Mouse (Mus musculus): ENCODE results near the gene Tmcc2. TPM values are rescaled to one million over a fixed set of nuclear protein-coding genes. Genes with fewer than 3 reads are reported as not detected.

The Tmcc2 gene
- polyA plus RNA-seq, 2 experiments: 9.1 to 18.0 TPM

GRCm38 (mm10) chr1:132366937-132367336 lies 24.1 kb downstream of the Tmcc2 start:
- ATAC-seq (ENCODE audit: low FRiP score, low read depth) (no peak), DNase-seq (ENCODE audit: low spot score) (no peak)
- H3K27ac ChIP-seq (replicated peaks; ENCODE audit: low read depth, low read length): no peak overlapping the region
- H3K9ac ChIP-seq (ENCODE audit: low read depth, low read length, severe bottlenecking): no peak overlapping the region
- TF ChIP-seq POLR2A (IDR thresholded peaks at IDR 0.05; ENCODE audit: borderline replicate concordance, extremely low read depth, insufficient read depth, insufficient read length): no peak
- H3K27me3 ChIP-seq (ENCODE audit: control insufficient read depth, insufficient read depth, low read length): no peaks in the 10 kb centered on the region
- H3K4me1 ChIP-seq (ENCODE audit: control insufficient read depth, insufficient read depth, low read length): 0 out of 2 replicates have a peak, but pooled peaks cover 4% of the 10 kb centered on the region
- no peak overlapping the region for H3K4me3 ChIP-seq (replicated peaks; ENCODE audit: low read length)
- WGBS: 39% methylated on average over 6 of the region's 6 CpGs
- H3K9me3 ChIP-seq (ENCODE audit: control insufficient read depth, low read length): no peaks in the 10 kb centered on the region
- peaks cover 27% of the 10 kb centered on the region for H3K36me3 ChIP-seq (ENCODE audit: control insufficient read depth, insufficient read depth, low read length)
- no peak overlapping the region for H3K4me2 ChIP-seq (replicated peaks; ENCODE audit: low read depth, low read length, severe bottlenecking)

GRCm38 (mm10) chr1:132366235-132366634 lies 24.8 kb downstream of the Tmcc2 start:
- WGBS: 74% methylated on average over 8 of the region's 8 CpGs
- Histone ChIP-seq H3K4me2 (replicated peaks; ENCODE audit: low read depth, low read length, severe bottlenecking) (no peak overlapping the region), H3K27me3 (ENCODE audit: control insufficient read depth, insufficient read depth, low read length) (no peaks in the 10 kb centered on the region), H3K27ac (replicated peaks; ENCODE audit: low read depth, low read length) (no peak overlapping the region; the same call in 1 of the 2 replicates), H3K9ac (ENCODE audit: low read depth, low read length, severe bottlenecking) (no peak overlapping the region), H3K4me3 (replicated peaks; ENCODE audit: low read length) (no peak overlapping the region), H3K4me1 (ENCODE audit: control insufficient read depth, insufficient read depth, low read length) (0 out of 2 replicates have a peak, but pooled peaks cover 4% of the 10 kb centered on the region), H3K9me3 (ENCODE audit: control insufficient read depth, low read length) (no peaks in the 10 kb centered on the region), H3K36me3 (ENCODE audit: control insufficient read depth, insufficient read depth, low read length) (peaks cover 29% of the 10 kb centered on the region)
- DNase-seq (ENCODE audit: low spot score) (no peak), ATAC-seq (ENCODE audit: low FRiP score, low read depth) (no peak)
- TF ChIP-seq POLR2A (IDR thresholded peaks at IDR 0.05; ENCODE audit: borderline replicate concordance, extremely low read depth, insufficient read depth, insufficient read length): no peak

- Histone ChIP-seq H3K27ac (replicated peaks; ENCODE audit: low read depth, low read length) (no peak overlapping the region), H3K36me3 (ENCODE audit: control insufficient read depth, insufficient read depth, low read length) (peaks cover 33% of the 10 kb centered on the region)
- WGBS: 68% methylated on average over 4 of the region's 4 CpGs
Measured at GRCm38 (mm10) chr1:132365645-132366044, 25.4 kb downstream of the Tmcc2 start.

GRCm38 (mm10) chr1:132364896-132365557 lies 26.1 kb downstream of the Tmcc2 start:
- Histone ChIP-seq H3K9me3 (ENCODE audit: control insufficient read depth, low read length) (no peaks in the 10 kb centered on the region), H3K36me3 (ENCODE audit: control insufficient read depth, insufficient read depth, low read length) (peaks cover 37% of the 10 kb centered on the region), H3K4me3 (replicated peaks; ENCODE audit: low read length) (no peak overlapping the region), H3K27me3 (ENCODE audit: control insufficient read depth, insufficient read depth, low read length) (no peaks in the 10 kb centered on the region), H3K4me1 (ENCODE audit: control insufficient read depth, insufficient read depth, low read length) (0 out of 2 replicates have a peak, but pooled peaks cover 4% of the 10 kb centered on the region), H3K9ac (ENCODE audit: low read depth, low read length, severe bottlenecking) (no peak overlapping the region; the same call in 1 of the 2 replicates), H3K4me2 (replicated peaks; ENCODE audit: low read depth, low read length, severe bottlenecking) (no peak overlapping the region), H3K27ac (replicated peaks; ENCODE audit: low read depth, low read length) (no peak overlapping the region)
- DNase-seq (ENCODE audit: low spot score): no peak
- WGBS: 83% methylated on average over 7 of the region's 7 CpGs
- no peak for ATAC-seq (ENCODE audit: low FRiP score, low read depth)
- TF ChIP-seq POLR2A (IDR thresholded peaks at IDR 0.05; ENCODE audit: borderline replicate concordance, extremely low read depth, insufficient read depth, insufficient read length): no peak

More at GRCm38 (mm10) chr1:132365645-132366044, 25.4 kb downstream of the Tmcc2 start:
- Histone ChIP-seq H3K9me3 (ENCODE audit: control insufficient read depth, low read length) (no peaks in the 10 kb centered on the region), H3K27me3 (ENCODE audit: control insufficient read depth, insufficient read depth, low read length) (no peaks in the 10 kb centered on the region), H3K4me3 (replicated peaks; ENCODE audit: low read length) (no peak overlapping the region), H3K9ac (ENCODE audit: low read depth, low read length, severe bottlenecking) (no peak overlapping the region), H3K4me2 (replicated peaks; ENCODE audit: low read depth, low read length, severe bottlenecking) (no peak overlapping the region), H3K4me1 (ENCODE audit: control insufficient read depth, insufficient read depth, low read length) (0 out of 2 replicates have a peak, but pooled peaks cover 4% of the 10 kb centered on the region)
- TF ChIP-seq POLR2A (IDR thresholded peaks at IDR 0.05; ENCODE audit: borderline replicate concordance, extremely low read depth, insufficient read depth, insufficient read length): no peak
- no peak for ATAC-seq (ENCODE audit: low FRiP score, low read depth)
- DNase-seq (ENCODE audit: low spot score): no peak

GRCm38 (mm10) chr1:132364388-132364787 lies 26.7 kb downstream of the Tmcc2 start:
- H3K36me3 ChIP-seq (ENCODE audit: control insufficient read depth, insufficient read depth, low read length): peaks cover 37% of the 10 kb centered on the region
- no peak overlapping the region for H3K4me2 ChIP-seq (replicated peaks; ENCODE audit: low read depth, low read length, severe bottlenecking)
- DNase-seq (ENCODE audit: low spot score) (no peak), ATAC-seq (ENCODE audit: low FRiP score, low read depth) (no peak)
- H3K27ac ChIP-seq (replicated peaks; ENCODE audit: low read depth, low read length): no peak overlapping the region
- H3K9ac ChIP-seq (ENCODE audit: low read depth, low read length, severe bottlenecking): no peak overlapping the region; the same call in 1 of the 2 replicates
- H3K27me3 ChIP-seq (ENCODE audit: control insufficient read depth, insufficient read depth, low read length): no peaks in the 10 kb centered on the region
- TF ChIP-seq POLR2A (IDR thresholded peaks at IDR 0.05; ENCODE audit: borderline replicate concordance, extremely low read depth, insufficient read depth, insufficient read length): no peak
- no peak overlapping the region for H3K4me3 ChIP-seq (replicated peaks; ENCODE audit: low read length)
- WGBS: 79% methylated on average over 3 of the region's 3 CpGs
- H3K4me1 ChIP-seq (ENCODE audit: control insufficient read depth, insufficient read depth, low read length): 0 out of 2 replicates have a peak, but pooled peaks cover 4% of the 10 kb centered on the region
- H3K9me3 ChIP-seq (ENCODE audit: control insufficient read depth, low read length): no peaks in the 10 kb centered on the region

All from limb, embryonic 14.5 days (tissue).